Mouse (Mus musculus): ENCODE data around the gene Rsl1. TPM values are rescaled to one million over a fixed set of nuclear protein-coding genes. Genes with fewer than 3 reads are reported as not detected.
"Not testable (repeated sequence)": the region's sequence is repeated elsewhere in the genome, so short reads cannot be mapped to it uniquely, and the experiment has no call there.

The Rsl1 gene
- total RNA-seq (2021), result 1 to 10 TPM; 2.7 to 3.1 TPM

GRCm38 (mm10) chr13:67172991-67173722, at the start of gene Rsl1:
Rsl1 (plus strand) TSS chr13:67173182.
- intact Hi-C loops (cut with DNase I), result loop anchor here (2.0 kb wide), 2 partner anchors 20 to 64 kb away; partner anchors contain the start of gene Gm28557
- peak; percentile 78 to 84 for DNase-seq

DNA sequence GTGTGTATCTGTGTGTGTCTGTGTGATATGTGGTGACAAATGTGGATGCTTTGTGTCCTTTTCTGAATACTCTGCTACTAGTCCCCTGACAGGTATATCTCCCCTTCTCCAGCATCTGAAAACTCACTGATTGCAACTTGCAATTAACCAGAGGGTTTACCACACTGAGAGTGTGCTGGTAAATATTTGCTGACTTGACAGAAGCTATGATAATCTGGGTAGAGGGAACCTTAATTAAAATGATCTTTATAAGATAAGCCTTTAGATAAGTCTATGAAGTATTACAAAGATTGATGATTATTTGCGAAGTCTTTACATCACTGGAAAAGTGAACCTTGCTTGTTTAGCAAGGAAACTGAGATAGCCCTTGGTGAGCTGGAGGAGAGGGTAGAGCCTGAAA, 48.5 kb upstream of the Rsl1 start:
- intact Hi-C loops (cut with DNase I), result loop anchor here (10.0 kb wide), 1 partner anchor 600 kb away; the partner anchor contains the start of gene Zfp65

DNA sequence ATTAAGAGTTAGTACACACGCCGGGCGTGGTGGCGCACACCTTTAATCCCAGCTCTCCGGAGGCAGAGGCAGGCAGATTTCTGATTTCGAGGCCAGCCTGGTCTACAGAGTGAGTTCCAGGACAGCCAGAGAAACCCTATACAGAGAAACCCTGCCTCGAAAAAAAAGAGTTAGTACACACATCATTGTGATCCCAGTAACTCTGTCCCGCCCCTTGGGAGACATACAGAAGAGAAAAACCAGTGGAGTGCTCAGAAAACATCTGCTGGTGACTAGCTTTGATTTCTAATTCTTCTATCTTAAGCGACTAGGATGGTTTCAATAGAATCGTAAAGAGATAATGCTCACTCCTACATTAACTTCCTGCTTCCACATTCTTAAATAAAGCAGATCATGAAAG, 45.5 kb upstream of the Rsl1 start:
- intact Hi-C loops (cut with DNase I), result loop anchor here (5.0 to 10.0 kb wide), 5 partner anchors 65 to 597 kb away; partner anchors contain the start of genes Zfp455, Zfp457 and Zfp65

More for the DNA sequence above, 48.5 kb upstream of the Rsl1 start:
- no peak for DNase-seq

GRCm38 (mm10) chr13:67128038-67128721, 44.8 kb upstream of the Rsl1 start:
- peak; percentile 80 for DNase-seq
- intact Hi-C loops (cut with DNase I), result loop anchor here (2.0 to 10.0 kb wide), 6 partner anchors 64 to 597 kb away; partner anchors contain the start of genes Zfp455, Zfp457, Zfp65 and Zfp712

More for the DNA sequence above, 45.5 kb upstream of the Rsl1 start:
- DNase-seq, result not testable (repeated sequence)

GRCm38 (mm10) chr13:67166122-67166521, 6.9 kb upstream of the Rsl1 start:
- intact Hi-C loops (cut with DNase I); DNase-seq: not testable (repeated sequence)

DNA sequence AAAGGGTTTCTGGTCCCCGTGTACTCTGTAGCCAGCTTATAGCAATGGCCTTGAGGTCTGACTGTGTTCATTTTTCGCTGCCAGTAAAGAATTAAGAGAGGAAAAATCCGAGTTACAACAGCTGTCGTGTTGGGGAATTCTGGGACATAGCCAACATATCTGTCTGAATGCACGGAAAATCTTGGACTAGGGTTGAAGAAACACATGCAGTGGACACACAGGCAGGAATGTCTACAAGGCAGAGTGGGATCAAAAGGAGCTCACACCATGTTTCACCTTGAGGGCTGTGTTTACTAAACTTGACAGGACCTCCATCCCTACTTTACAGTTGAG, 707 bp downstream of the Rsl1 start:
- no peak for DNase-seq
- intact Hi-C loops (cut with DNase I), result loop anchor here (2.0 kb wide), 2 partner anchors 19 to 65 kb away; partner anchors contain the start of gene Gm28557

- peak; percentile 57 to 71 for DNase-seq
- intact Hi-C loops (cut with DNase I), result loop anchor here (5.0 to 10.0 kb wide), 3 partner anchors 67 to 530 kb away; partner anchors contain the start of genes Gm10767 and Zfp65
Measured at GRCm38 (mm10) chr13:67194340-67194894, 21.4 kb downstream of the Rsl1 start, which contains the start of gene Zfp455. Zfp455 (plus strand) TSS chr13:67194506.

DNA sequence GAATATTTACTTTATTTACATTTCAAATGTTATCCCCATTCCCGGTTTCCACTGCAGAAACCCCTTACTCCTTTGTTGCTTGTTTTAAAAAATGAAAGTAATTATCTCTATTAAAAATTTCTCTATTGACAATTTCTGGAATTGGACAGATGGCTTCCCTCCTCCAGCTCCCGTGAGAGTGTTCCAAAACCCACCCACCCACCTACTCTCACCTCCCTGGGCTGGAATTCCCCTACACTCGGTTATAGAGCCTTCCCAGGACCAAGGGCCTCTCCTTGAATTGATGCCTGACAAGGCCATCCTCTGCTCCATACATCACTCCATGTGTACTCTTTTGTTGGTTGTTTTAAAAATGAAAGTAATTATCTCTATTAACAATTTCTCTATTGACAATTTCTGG, 28.7 kb downstream of the Rsl1 start:
- DNase-seq, result no peak
- intact Hi-C loops (cut with DNase I), result no loop called here

DNA sequence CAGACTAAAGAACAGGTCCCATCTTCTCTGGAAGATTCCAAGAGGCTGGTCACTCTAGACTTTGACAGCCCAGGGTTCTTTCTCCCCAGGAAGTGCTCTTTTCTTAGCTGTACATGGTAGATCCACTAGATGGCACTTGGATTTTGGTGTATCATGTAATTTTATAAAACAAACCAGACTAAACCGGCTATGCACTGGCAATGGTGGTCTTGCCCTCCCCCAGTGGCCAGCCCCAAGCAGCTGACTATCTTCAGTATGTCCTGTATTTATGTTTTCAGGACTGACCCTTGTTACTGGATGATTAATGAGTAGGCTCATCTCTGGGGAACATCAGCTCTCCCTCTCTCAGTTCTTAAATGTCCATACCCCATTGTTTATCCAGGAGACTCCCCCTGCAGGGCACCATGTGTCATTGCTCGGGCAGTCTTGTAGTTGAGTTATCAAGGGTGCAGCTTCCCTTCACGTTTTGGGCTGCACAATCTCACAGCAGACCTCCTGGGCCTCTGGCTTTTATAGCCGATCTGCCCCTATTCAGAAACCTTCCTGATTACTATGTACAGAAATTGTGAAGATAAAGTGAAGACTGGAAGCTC, 41.1 kb downstream of the Rsl1 start:
- intact Hi-C loops (cut with DNase I), result no loop called here
- no peak for DNase-seq

Other genes with a start within 250 kb of the Rsl1 start
- 1 to 10 TPM; 1.1 to 1.6 TPM for gene Zfp712, start 112.0 kb upstream of the Rsl1 start, total RNA-seq (2021)
- gene Zfp708, start 75.2 kb upstream of the Rsl1 start, total RNA-seq (2021), result 1 to 10 TPM in 1 of 2 experiments, under 1 TPM in 1; 0.60 to 1.6 TPM
- 1 to 10 TPM; 2.9 to 3.0 TPM for gene Gm28557, start 64.6 kb upstream of the Rsl1 start, total RNA-seq (2021)
- 1 to 10 TPM in 1 of 2 experiments, under 1 TPM in 1; 0.95 to 1.1 TPM for gene Rslcan18, start 56.9 kb upstream of the Rsl1 start, total RNA-seq (2021)
- 1 to 10 TPM; 5.0 to 5.9 TPM for gene Zfp759, start 51.5 kb upstream of the Rsl1 start, total RNA-seq (2021)
- 1 to 10 TPM in 1 of 2 experiments, under 1 TPM in 1; 0.84 to 1.3 TPM for gene Zfp455, start 21.3 kb downstream of the Rsl1 start, total RNA-seq (2021)
- 1 to 10 TPM; 2.0 to 2.5 TPM for gene Zfp458, start 105.3 kb downstream of the Rsl1 start, total RNA-seq (2021)
- 1 to 10 TPM; 2.0 to 5.2 TPM for gene Zfp457, start 133.3 kb downstream of the Rsl1 start, total RNA-seq (2021)
- gene Zfp595, start 159.4 kb downstream of the Rsl1 start, total RNA-seq (2021), result 1 to 10 TPM; 1.9 to 2.2 TPM
- 1 to 10 TPM; 1.4 TPM for gene Gm28044, start 187.4 kb downstream of the Rsl1 start, total RNA-seq (2021)
- 1 to 10 TPM; 1.1 to 1.5 TPM for gene Zfp953, start 187.4 kb downstream of the Rsl1 start, total RNA-seq (2021)
- gene Gm28041, start 202.6 kb downstream of the Rsl1 start, total RNA-seq (2021), result 1 to 10 TPM; 1.7 to 2.1 TPM
- gene Zfp456, start 202.6 kb downstream of the Rsl1 start, total RNA-seq (2021), result under 1 TPM; 0.72 to 0.76 TPM
- 1 to 10 TPM; 1.3 to 3.1 TPM for gene Zfp429, start 226.6 kb downstream of the Rsl1 start, total RNA-seq (2021)
- gene Zfp459, start 248.2 kb downstream of the Rsl1 start, total RNA-seq (2021), result 1 to 10 TPM in 1 of 2 experiments, under 1 TPM in 1; 0.58 to 1.2 TPM

Measured in heart, postnatal 36 days (tissue).